In genomic region chr4:148923976-148924375, GRCm38 (mm10) we compare ENCODE assay signal across 11 mouse cellular contexts.
DNase-seq lines count a peak whose midpoint lies in the region; ATAC-seq and TF ChIP-seq lines count a peak whose summit lies in the region.
"Had no signal": no experiment of that assay in that cellular context is flagged by ENCODE, and none has a peak within 500 bp of the region (broad histone marks: within the 10 kb centered on the region; RNA-seq: fewer than 3 reads in every experiment).

No protein-coding gene starts in this region.

- ATAC-seq in heart, embryonic 14.5 days (ENCODE audit: insufficient number of reproducible peaks, insufficient read depth, low FRiP score, low read depth), result no peak
- no peak for ATAC-seq in lung, embryonic 14.5 days (ENCODE audit: insufficient read depth)
- no peak for ATAC-seq in hindbrain, embryonic 15.5 days (ENCODE audit: low FRiP score, low read depth)
- no peak for ATAC-seq in neural tube, embryonic 12.5 days (ENCODE audit: low FRiP score, low read depth)

- H3K27ac ChIP-seq in heart, embryonic 14.5 days (replicated peaks in 1 of 2; ENCODE audit: control insufficient read depth in 1 of 2, insufficient read depth in 1 of 2, low read depth in 2 of 2, low read length in 2 of 2), result peak overlapping the region in 1 of 2 experiments; percentile 10; a peak in 2 of 4 replicates
- H3K27ac ChIP-seq in lung, embryonic 14.5 days (ENCODE audit: low read depth), result peak overlapping the region; percentile 67
- H3K27ac ChIP-seq in hindbrain, embryonic 15.5 days (replicated peaks), result peak overlapping the region; percentile 14
- H3K27ac ChIP-seq in neural tube, embryonic 12.5 days, result 0 out of 2 replicates have a peak overlapping the region, but pooled peaks have one; percentile 39

- H3K9ac ChIP-seq in heart, embryonic 14.5 days (ENCODE audit: low read length), result peak overlapping the region; percentile 45; the same call in 1 of the 2 replicates
- H3K9ac ChIP-seq in lung, embryonic 14.5 days, result no peak overlapping the region
- H3K9ac ChIP-seq in hindbrain, embryonic 15.5 days, result no peak overlapping the region
- no peak overlapping the region for H3K9ac ChIP-seq in neural tube, embryonic 12.5 days

- H3K27me3 ChIP-seq in heart, embryonic 14.5 days (ENCODE audit: control insufficient read depth, insufficient read depth, low read length), result no peaks in the 10 kb centered on the region; the same call in 1 of the 2 replicates
- peaks cover 14% of the 10 kb centered on the region; the same call in 1 of the 2 replicates for H3K27me3 ChIP-seq in lung, embryonic 14.5 days (ENCODE audit: insufficient read depth, low read length)
- H3K27me3 ChIP-seq in hindbrain, embryonic 15.5 days, result peaks cover 8% of the 10 kb centered on the region
- H3K27me3 ChIP-seq in neural tube, embryonic 12.5 days (replicated peaks), result peaks cover 60% of the 10 kb centered on the region

- no peak overlapping the region for H3K4me3 ChIP-seq in heart, embryonic 14.5 days (ENCODE audit: control insufficient read depth in 1 of 2, insufficient read depth in 1 of 2, low read depth in 1 of 2, low read length in 2 of 2)
- no peak overlapping the region for H3K4me3 ChIP-seq in lung, embryonic 14.5 days (ENCODE audit: low read depth, low read length)
- no peak overlapping the region for H3K4me3 ChIP-seq in hindbrain, embryonic 15.5 days
- H3K4me3 ChIP-seq in neural tube, embryonic 12.5 days, result no peak overlapping the region

- H3K36me3 ChIP-seq in heart, embryonic 14.5 days (ENCODE audit: control insufficient read depth, insufficient read depth, low read length), result peaks cover 7% of the 10 kb centered on the region
- H3K36me3 ChIP-seq in lung, embryonic 14.5 days (ENCODE audit: insufficient read depth), result no peaks in the 10 kb centered on the region
- no peaks in the 10 kb centered on the region for H3K36me3 ChIP-seq in hindbrain, embryonic 15.5 days
- H3K36me3 ChIP-seq in neural tube, embryonic 12.5 days, result no peaks in the 10 kb centered on the region

- H3K4me2 ChIP-seq in heart, embryonic 14.5 days (ENCODE audit: low read length), result no peak overlapping the region
- H3K4me2 ChIP-seq in lung, embryonic 14.5 days, result no peak overlapping the region
- H3K4me2 ChIP-seq in hindbrain, embryonic 15.5 days, result no peak overlapping the region
- 0 out of 2 replicates have a peak overlapping the region, but pooled peaks have one; percentile 8 for H3K4me2 ChIP-seq in neural tube, embryonic 12.5 days (replicated peaks)
- H3K4me2 ChIP-seq: liver, embryonic 11.5 days had no signal

- 61% methylated on average over 8 of the region's 8 CpGs for WGBS in heart, embryonic 14.5 days
- 58% methylated on average over 8 of the region's 8 CpGs for WGBS in lung, embryonic 14.5 days
- WGBS in hindbrain, embryonic 15.5 days, result 68% methylated on average over 8 of the region's 8 CpGs
- 57% methylated on average over 8 of the region's 8 CpGs for WGBS in neural tube, embryonic 12.5 days

- no peaks in the 10 kb centered on the region for H3K9me3 ChIP-seq in heart, embryonic 14.5 days (ENCODE audit: control insufficient read depth, low read length)
- H3K9me3 ChIP-seq in lung, embryonic 14.5 days (ENCODE audit: low read depth, low read length), result no peaks in the 10 kb centered on the region
- H3K9me3 ChIP-seq in hindbrain, embryonic 15.5 days, result no peaks in the 10 kb centered on the region
- no peaks in the 10 kb centered on the region for H3K9me3 ChIP-seq in neural tube, embryonic 12.5 days

- no peak for TF ChIP-seq CTCF in lung, embryonic 14.5 days (IDR thresholded peaks at IDR 0.05; ENCODE audit: low read depth)

- no peak for DNase-seq in heart, postnatal 4 days
- no peak for DNase-seq in lung, embryonic 14.5 days
- no peak for DNase-seq in lung, postnatal 10 days
- DNase-seq in left cerebral cortex, adult 9 months (ENCODE audit: low spot score in 2 of 2), result no peak
- DNase-seq in left cerebral cortex, adult 8-10 months (ENCODE audit: low spot score in 2 of 2), result no peak
- DNase-seq: cerebellum, adult 18-20 months; kidney, postnatal 36 days had no signal

- peaks cover 52 to 90% of the 10 kb centered on the region in 2 experiments for H3K4me1 ChIP-seq in heart, embryonic 14.5 days (ENCODE audit: control insufficient read depth in 2 of 2, insufficient read depth in 2 of 2, low read length in 2 of 2)
- H3K4me1 ChIP-seq in lung, embryonic 14.5 days (ENCODE audit: insufficient read depth), result peaks cover 30% of the 10 kb centered on the region
- peaks cover 86% of the 10 kb centered on the region for H3K4me1 ChIP-seq in hindbrain, embryonic 15.5 days (replicated peaks)
- peaks cover 91% of the 10 kb centered on the region for H3K4me1 ChIP-seq in neural tube, embryonic 12.5 days
